Mouse (Mus musculus): Measurements from ENCODE around the gene Gm4763. TPM values are rescaled to one million over a fixed set of nuclear protein-coding genes. Genes with fewer than 3 reads are reported as not detected.
A peak's percentile ranks its signal among the peaks of the same experiment; 100 is the strongest.
"Not testable (repeated sequence)": the region's sequence is repeated elsewhere in the genome, so short reads cannot be mapped to it uniquely, and the experiment has no call there.

The Gm4763 gene
- polyA plus RNA-seq, 1 experiment from 2014 or later = not detected

- no peak for ATAC-seq (ENCODE audit: low read depth)
- 77% methylated on average over 2 of the region's 2 CpGs for WGBS
These were observed 24.9 kb upstream of the Gm4763 start for GRCm38 (mm10) chr7:24751610-24752009.

GRCm38 (mm10) chr7:24750695-24751094, 24.0 kb upstream of the Gm4763 start:
- Histone ChIP-seq H3K9ac (replicated peaks; ENCODE audit: low read depth, low read length) (no peak overlapping the region), H3K27ac (ENCODE audit: low read depth, low read length) (no peak overlapping the region)
- 56% methylated on average over 4 of the region's 4 CpGs for WGBS

More at GRCm38 (mm10) chr7:24751610-24752009, 24.9 kb upstream of the Gm4763 start:
- no peak overlapping the region for H3K4me2 ChIP-seq (ENCODE audit: low read depth, low read length)
- no peaks in the 10 kb centered on the region for H3K4me1 ChIP-seq (ENCODE audit: control insufficient read depth, insufficient read depth, low read length)
- no peaks in the 10 kb centered on the region for H3K36me3 ChIP-seq (ENCODE audit: control insufficient read depth, insufficient read depth, low read length)
- H3K9me3 ChIP-seq (ENCODE audit: control insufficient read depth, low read length) = no peaks in the 10 kb centered on the region
- no peaks in the 10 kb centered on the region for H3K27me3 ChIP-seq (ENCODE audit: control insufficient read depth, insufficient read depth, low read length)
- H3K9ac ChIP-seq (replicated peaks; ENCODE audit: low read depth, low read length) = no peak overlapping the region
- H3K4me3 ChIP-seq (ENCODE audit: low read depth, low read length) = no peak overlapping the region
- no peak overlapping the region for H3K27ac ChIP-seq (ENCODE audit: low read depth, low read length)

GRCm38 (mm10) chr7:24735970-24736670, 9.4 kb upstream of the Gm4763 start:
- Histone ChIP-seq H3K27ac (ENCODE audit: low read depth, low read length) (no peak overlapping the region), H3K27me3 (ENCODE audit: control insufficient read depth, insufficient read depth, low read length) (no peaks in the 10 kb centered on the region), H3K9me3 (ENCODE audit: control insufficient read depth, low read length) (no peaks in the 10 kb centered on the region), H3K36me3 (ENCODE audit: control insufficient read depth, insufficient read depth, low read length) (no peaks in the 10 kb centered on the region), H3K4me1 (ENCODE audit: control insufficient read depth, insufficient read depth, low read length) (no peaks in the 10 kb centered on the region), H3K9ac (replicated peaks; ENCODE audit: low read depth, low read length) (no peak overlapping the region), H3K4me3 (ENCODE audit: low read depth, low read length) (no peak overlapping the region), H3K4me2 (ENCODE audit: low read depth, low read length) (peak overlapping the region; percentile 26)
- WGBS = 20% methylated on average over 17 of the region's 17 CpGs
- ATAC-seq (ENCODE audit: low read depth) = peak; percentile 75

More at GRCm38 (mm10) chr7:24750695-24751094, 24.0 kb upstream of the Gm4763 start:
- no peak overlapping the region for H3K4me3 ChIP-seq (ENCODE audit: low read depth, low read length)
- H3K9me3 ChIP-seq (ENCODE audit: control insufficient read depth, low read length) = no peaks in the 10 kb centered on the region
- no peaks in the 10 kb centered on the region for H3K4me1 ChIP-seq (ENCODE audit: control insufficient read depth, insufficient read depth, low read length)
- ATAC-seq (ENCODE audit: low read depth) = no peak
- no peaks in the 10 kb centered on the region for H3K36me3 ChIP-seq (ENCODE audit: control insufficient read depth, insufficient read depth, low read length)
- H3K4me2 ChIP-seq (ENCODE audit: low read depth, low read length) = no peak overlapping the region
- H3K27me3 ChIP-seq (ENCODE audit: control insufficient read depth, insufficient read depth, low read length) = no peaks in the 10 kb centered on the region

GRCm38 (mm10) chr7:24715039-24715438, 11.7 kb downstream of the Gm4763 start:
- no peaks in the 10 kb centered on the region for H3K4me1 ChIP-seq (ENCODE audit: control insufficient read depth, insufficient read depth, low read length)
- WGBS = 81% methylated on average over 6 of the region's 6 CpGs
- H3K36me3 ChIP-seq (ENCODE audit: control insufficient read depth, insufficient read depth, low read length) = no peaks in the 10 kb centered on the region
- H3K9me3 ChIP-seq (ENCODE audit: control insufficient read depth, low read length) = no peaks in the 10 kb centered on the region
- H3K27ac ChIP-seq (ENCODE audit: low read depth, low read length) = no peak overlapping the region
- no peak overlapping the region for H3K9ac ChIP-seq (replicated peaks; ENCODE audit: low read depth, low read length)
- no peaks in the 10 kb centered on the region for H3K27me3 ChIP-seq (ENCODE audit: control insufficient read depth, insufficient read depth, low read length)
- no peak overlapping the region for H3K4me3 ChIP-seq (ENCODE audit: low read depth, low read length)
- ATAC-seq (ENCODE audit: low read depth) = no peak
- H3K4me2 ChIP-seq (ENCODE audit: low read depth, low read length) = no peak overlapping the region

GRCm38 (mm10) chr7:24708832-24709292, 17.8 kb downstream of the Gm4763 start, which contains the start of gene BC049730:
BC049730 (plus strand) TSS chr7:24709242.
- no peaks in the 10 kb centered on the region for H3K9me3 ChIP-seq (ENCODE audit: control insufficient read depth, low read length)
- H3K4me1 ChIP-seq (ENCODE audit: control insufficient read depth, insufficient read depth, low read length) = no peaks in the 10 kb centered on the region
- no peak within 1 kb of the TSS for H3K9ac ChIP-seq (replicated peaks; ENCODE audit: low read depth, low read length)
- no peak within 1 kb of the TSS for H3K4me2 ChIP-seq (ENCODE audit: low read depth, low read length)
- no peak within 1 kb of the TSS for H3K4me3 ChIP-seq (ENCODE audit: low read depth, low read length)
- H3K27ac ChIP-seq (ENCODE audit: low read depth, low read length) = no peak within 1 kb of the TSS
- no peaks in the 10 kb centered on the region for H3K27me3 ChIP-seq (ENCODE audit: control insufficient read depth, insufficient read depth, low read length)
- no peaks in the 10 kb centered on the region for H3K36me3 ChIP-seq (ENCODE audit: control insufficient read depth, insufficient read depth, low read length)
- WGBS = 96% methylated on average over 14 of the region's 14 CpGs
- ATAC-seq (ENCODE audit: low read depth) = no peak

GRCm38 (mm10) chr7:24702841-24703240, 23.9 kb downstream of the Gm4763 start:
- H3K9ac ChIP-seq (replicated peaks; ENCODE audit: low read depth, low read length); H3K27ac ChIP-seq (ENCODE audit: low read depth, low read length); H3K4me2 ChIP-seq (ENCODE audit: low read depth, low read length); H3K27me3 ChIP-seq (ENCODE audit: control insufficient read depth, insufficient read depth, low read length); H3K9me3 ChIP-seq (ENCODE audit: control insufficient read depth, low read length); ATAC-seq (ENCODE audit: low read depth); H3K4me1 ChIP-seq (ENCODE audit: control insufficient read depth, insufficient read depth, low read length); H3K4me3 ChIP-seq (ENCODE audit: low read depth, low read length); H3K36me3 ChIP-seq (ENCODE audit: control insufficient read depth, insufficient read depth, low read length): not testable (repeated sequence)
- WGBS = 75% methylated on average over 9 of the region's 9 CpGs

- H3K4me1 ChIP-seq (ENCODE audit: control insufficient read depth, insufficient read depth, low read length); ATAC-seq (ENCODE audit: low read depth); H3K27ac ChIP-seq (ENCODE audit: low read depth, low read length); H3K4me2 ChIP-seq (ENCODE audit: low read depth, low read length); H3K4me3 ChIP-seq (ENCODE audit: low read depth, low read length); H3K9me3 ChIP-seq (ENCODE audit: control insufficient read depth, low read length); H3K36me3 ChIP-seq (ENCODE audit: control insufficient read depth, insufficient read depth, low read length); H3K9ac ChIP-seq (replicated peaks; ENCODE audit: low read depth, low read length); H3K27me3 ChIP-seq (ENCODE audit: control insufficient read depth, insufficient read depth, low read length): not testable (repeated sequence)
- WGBS = 95% methylated on average over 4 of the region's 4 CpGs
These were observed 28.8 kb downstream of the Gm4763 start for GRCm38 (mm10) chr7:24697891-24698290.

GRCm38 (mm10) chr7:24692693-24693092, 34.0 kb downstream of the Gm4763 start:
- WGBS = 80% methylated on average over 3 of the region's 3 CpGs
- not testable (repeated sequence) for H3K36me3 ChIP-seq (ENCODE audit: control insufficient read depth, insufficient read depth, low read length); H3K27ac ChIP-seq (ENCODE audit: low read depth, low read length); H3K9me3 ChIP-seq (ENCODE audit: control insufficient read depth, low read length); H3K9ac ChIP-seq (replicated peaks; ENCODE audit: low read depth, low read length); H3K4me2 ChIP-seq (ENCODE audit: low read depth, low read length); H3K4me1 ChIP-seq (ENCODE audit: control insufficient read depth, insufficient read depth, low read length); H3K27me3 ChIP-seq (ENCODE audit: control insufficient read depth, insufficient read depth, low read length); ATAC-seq (ENCODE audit: low read depth); H3K4me3 ChIP-seq (ENCODE audit: low read depth, low read length)

- H3K9me3 ChIP-seq (ENCODE audit: control insufficient read depth, low read length); ATAC-seq (ENCODE audit: low read depth); H3K27me3 ChIP-seq (ENCODE audit: control insufficient read depth, insufficient read depth, low read length); H3K36me3 ChIP-seq (ENCODE audit: control insufficient read depth, insufficient read depth, low read length); H3K27ac ChIP-seq (ENCODE audit: low read depth, low read length); H3K4me1 ChIP-seq (ENCODE audit: control insufficient read depth, insufficient read depth, low read length); H3K4me3 ChIP-seq (ENCODE audit: low read depth, low read length); H3K4me2 ChIP-seq (ENCODE audit: low read depth, low read length); H3K9ac ChIP-seq (replicated peaks; ENCODE audit: low read depth, low read length): not testable (repeated sequence)
- WGBS = 94% methylated on average over 10 of the region's 10 CpGs
These were observed 39.2 kb downstream of the Gm4763 start for GRCm38 (mm10) chr7:24687519-24687918.

Measured in neural tube, embryonic 14.5 days (tissue).